Mouse (Mus musculus): ENCODE results near the gene Hip1.

GRCm38 (mm10) chr5:135357556-135357955 is 187.4 kb downstream of the Hip1 start:
- TF ChIP-seq CTCF (IDR thresholded peaks at IDR 0.05; ENCODE audit: low read depth, low read length): no peak
- TF ChIP-seq TAL1 (conservative IDR thresholded peaks at IDR 0.05; ENCODE audit: low read depth, low read length): no peak
